Mouse (Mus musculus) layer of hippocampus, adult 9-11 months (tissue): ENCODE results near the gene Plekha6.
A peak's percentile ranks its signal among the peaks of the same experiment; 100 is the strongest.

Experiments
- DNase-seq: peaks from one replicate; pipeline ENCODE4 v3.0.0; 2022

Plekha6 gene

DNA sequence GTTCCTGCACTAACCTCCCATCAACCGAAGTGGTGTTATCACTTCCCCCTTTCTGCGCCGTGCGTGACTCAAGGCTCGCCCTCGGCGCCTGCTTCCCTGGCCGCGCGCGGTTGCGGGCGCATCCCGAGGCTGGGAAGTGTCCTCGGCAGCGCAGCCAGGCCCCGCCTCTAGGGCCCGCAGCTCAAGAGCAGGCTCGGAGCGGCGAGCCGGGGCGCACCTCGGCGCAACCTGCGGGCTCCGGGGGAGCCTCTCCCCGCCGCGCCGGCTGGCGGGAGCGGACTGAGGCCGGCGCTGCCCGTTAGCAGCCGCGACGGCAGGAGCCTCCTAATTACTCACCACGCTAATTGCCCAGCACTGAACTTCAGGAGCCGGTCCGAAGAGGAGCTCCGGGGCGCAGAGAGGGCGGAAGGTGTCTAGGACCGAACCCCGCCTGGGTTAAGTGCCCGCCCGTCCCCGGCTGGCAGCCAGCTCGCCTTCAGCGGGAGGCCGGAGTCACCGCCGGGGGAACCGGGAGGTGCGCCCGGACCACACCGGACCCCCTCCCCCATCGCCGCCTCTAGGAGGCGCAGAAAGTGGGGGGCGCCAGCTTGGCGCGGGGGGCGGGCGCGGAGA is at the start of gene Plekha6:
Plekha6 (plus strand) TSS at position 391 of the 612 bp plus-strand sequence.
- DNase-seq: no peak

DNA sequence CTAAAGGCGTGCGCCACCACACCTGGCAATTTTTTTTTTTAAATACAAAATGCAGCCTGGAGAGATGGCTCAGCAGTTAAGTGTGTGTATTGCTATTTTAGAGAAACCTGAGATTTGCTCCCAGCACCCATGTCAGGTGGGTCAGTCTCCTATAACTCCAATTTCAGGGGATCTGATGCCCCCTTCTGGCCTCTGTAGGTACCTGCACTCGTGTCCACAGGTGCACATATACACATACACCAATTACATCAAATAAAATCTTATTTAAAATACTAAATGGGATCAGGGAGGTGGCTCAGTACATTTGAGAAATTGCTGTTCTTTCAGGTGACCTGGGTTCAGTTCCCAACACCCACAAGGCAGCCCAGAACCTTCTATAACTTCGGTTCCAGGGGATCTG is 47.9 kb upstream of the Plekha6 start:
- no peak for DNase-seq

DNA sequence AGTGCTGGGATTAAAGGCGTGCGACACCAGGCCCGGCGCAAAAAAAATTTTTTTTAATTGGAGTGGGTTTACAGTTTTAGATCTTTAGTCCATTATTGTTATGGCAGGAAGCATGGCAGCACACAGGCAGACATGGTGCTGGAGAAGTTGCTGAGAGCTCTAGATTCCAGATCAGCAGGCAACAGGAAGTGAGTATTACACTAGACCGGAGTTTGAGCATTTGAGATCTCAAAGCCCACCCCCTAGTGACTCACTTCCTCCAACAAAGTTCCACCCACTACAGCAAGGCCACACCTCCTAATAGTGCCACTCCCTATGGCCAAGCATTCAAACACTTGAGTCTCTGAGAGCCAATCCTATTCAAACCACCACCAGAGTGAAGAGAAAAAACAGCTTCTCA is 45.9 kb upstream of the Plekha6 start:
- DNase-seq: no peak

DNA sequence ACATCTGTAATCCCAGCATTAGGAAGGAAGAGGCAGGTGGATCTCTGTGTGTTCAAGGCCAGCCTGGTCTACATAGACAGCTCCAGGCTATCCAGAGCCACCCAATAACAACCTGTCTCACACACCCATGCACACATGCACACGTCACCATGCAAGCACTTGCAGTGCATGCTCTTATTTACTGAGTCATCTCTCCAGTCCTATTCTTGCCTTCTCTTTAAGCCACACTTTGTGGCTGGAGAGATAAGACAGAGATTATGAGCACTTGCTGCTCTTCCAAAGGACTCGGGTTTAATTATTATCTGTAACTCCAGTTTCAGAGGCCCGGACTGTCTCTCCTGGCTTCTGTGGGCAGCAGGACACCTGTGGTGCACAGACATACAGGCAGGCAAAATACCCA is 45.2 kb upstream of the Plekha6 start:
- no peak for DNase-seq

DNA sequence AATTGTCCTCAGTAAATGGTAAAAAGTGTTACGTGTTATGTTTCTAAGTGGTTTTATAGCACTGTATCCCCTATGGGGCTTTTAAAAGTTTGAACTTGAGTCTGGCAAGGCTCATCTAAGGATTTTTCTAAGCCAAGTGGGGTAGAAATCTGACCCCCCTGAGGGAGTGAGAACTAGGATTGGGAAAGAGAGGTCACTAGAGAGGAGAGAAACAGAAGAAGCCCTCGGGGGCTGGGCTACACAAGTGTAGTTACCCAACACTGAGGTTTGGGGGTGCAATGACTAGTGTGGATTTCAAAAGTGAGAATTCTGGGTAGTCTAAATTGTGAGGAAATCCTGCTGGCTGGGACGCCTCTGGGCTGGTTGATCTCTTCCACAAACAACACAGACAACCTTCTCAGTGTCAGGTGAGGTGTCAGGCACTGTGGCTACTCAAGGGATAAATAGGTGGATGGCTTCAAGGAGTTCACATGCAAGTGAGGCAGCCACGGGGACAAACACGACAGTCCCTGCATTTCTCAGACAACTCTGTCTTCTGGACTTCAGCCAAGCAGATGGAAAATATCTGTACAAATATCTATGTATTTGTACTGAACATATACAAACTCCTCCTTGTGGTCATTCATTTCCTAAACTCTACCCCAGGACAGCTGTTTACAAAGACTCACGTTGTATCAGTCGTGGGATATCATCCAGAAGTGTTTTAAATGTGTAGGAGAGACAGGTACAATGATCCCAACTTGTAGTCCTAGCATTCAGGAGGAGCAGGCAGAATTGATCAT is 43.9 kb upstream of the Plekha6 start:
- no peak for DNase-seq

DNA sequence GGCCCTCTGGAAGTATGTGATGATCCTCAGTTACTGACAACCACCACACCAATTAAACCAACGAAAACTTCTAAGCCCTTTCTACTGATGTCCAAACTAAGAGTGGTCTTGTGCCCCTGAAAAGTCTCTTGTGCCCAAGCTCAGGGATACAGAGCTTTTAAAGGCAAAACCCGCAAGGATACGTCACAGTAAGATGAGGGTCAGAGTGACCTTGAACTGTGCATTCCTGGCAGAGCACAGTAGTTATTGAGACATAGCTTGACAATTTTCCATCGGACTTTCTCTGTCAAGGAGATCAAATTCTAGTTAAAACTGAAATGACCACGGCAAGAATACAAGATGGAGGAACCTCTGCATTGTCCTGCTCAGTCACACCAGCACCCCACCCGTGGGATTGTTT is 42.8 kb upstream of the Plekha6 start:
- no peak for DNase-seq

DNA sequence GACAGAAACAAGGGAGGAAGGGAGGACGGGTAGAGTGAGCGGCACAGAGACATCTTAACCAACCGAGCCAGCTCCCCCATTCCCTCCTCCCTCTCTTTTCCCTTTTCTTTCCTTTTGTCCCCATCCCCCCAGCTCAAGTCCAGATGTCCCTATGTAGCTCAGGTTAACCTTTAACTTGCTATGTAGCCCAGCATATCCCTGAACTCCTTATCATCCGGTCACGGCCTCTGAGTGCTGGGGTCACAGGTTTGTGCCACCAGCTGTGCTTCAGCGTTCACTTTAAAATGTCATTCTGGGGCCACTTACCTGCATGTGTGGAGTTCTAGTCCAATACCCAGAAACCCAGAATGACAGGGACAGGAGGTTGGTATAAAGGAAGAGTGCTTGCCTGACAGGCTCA is 39.9 kb upstream of the Plekha6 start:
- no peak for DNase-seq

DNA sequence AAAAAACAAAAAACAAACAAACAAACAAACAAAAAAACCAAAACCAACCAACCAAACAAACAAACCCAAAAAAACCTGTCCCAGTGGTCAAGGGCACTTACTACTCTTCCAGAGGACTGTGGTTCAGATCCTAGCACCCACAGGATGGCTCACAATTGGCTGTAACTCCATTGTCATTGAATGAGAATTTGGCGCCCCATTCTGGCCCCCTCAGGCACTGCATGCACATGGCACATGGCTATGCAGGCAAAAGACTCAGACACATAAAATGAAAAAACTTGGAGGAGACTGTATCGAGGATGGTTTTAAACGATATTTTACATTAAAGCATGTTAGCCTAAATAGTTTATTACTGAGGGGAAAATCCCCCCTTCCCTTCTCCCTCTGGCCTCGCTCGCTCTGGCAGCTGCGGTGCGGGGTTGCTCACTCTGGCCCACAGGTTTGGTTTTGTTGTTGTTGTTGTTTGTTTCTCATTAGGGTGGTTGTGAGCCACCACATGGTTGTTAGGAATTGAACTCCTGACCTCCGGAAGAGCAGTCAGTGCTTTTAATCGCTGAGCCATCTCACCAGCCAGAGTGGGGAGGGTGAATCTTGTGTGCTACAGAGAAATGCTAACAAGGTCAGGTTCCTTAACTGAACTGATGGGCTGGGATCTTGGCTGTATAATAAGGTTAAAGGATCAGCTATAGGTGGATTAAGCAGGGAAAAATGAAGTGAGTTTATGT is 38.2 kb upstream of the Plekha6 start:
- no peak for DNase-seq

DNA sequence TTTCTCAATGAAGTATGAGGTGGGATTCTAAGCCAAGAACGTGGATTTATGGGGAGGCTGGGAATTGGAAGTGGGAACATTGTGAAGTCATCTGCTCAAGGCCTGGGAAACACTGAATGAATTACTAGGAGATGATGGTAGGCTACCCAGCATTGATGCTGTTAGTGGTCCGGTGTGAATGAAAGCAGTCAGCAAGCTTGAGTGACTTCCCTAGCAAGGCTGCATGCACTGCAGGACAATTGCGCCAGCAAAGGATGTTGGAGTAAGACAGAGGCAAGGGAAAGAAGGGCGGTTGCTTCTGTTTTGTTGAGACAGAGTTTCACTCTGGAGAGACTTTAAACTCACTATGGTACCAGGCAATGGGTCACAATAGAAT is 37.7 kb upstream of the Plekha6 start:
- DNase-seq: no peak

DNA sequence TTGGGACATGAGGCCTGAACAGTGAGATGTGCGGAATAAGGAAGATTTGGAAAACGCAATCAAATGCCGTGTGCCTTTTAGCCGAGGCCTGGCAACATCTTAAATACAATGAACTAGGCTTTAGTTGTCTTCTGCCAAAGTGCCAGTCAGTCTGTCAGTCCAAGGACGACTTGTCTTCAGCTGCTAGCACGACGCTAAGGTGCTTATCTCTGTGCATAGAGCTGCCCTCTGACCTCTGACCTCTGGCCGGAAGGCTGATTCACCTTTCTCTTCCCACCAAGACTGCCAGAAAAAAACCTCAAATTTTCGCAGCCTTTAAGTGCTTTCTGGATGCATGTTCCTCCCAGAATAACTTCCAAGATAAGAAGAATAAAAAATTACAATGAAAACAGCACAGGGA is 36.7 kb upstream of the Plekha6 start:
- no peak for DNase-seq

DNA sequence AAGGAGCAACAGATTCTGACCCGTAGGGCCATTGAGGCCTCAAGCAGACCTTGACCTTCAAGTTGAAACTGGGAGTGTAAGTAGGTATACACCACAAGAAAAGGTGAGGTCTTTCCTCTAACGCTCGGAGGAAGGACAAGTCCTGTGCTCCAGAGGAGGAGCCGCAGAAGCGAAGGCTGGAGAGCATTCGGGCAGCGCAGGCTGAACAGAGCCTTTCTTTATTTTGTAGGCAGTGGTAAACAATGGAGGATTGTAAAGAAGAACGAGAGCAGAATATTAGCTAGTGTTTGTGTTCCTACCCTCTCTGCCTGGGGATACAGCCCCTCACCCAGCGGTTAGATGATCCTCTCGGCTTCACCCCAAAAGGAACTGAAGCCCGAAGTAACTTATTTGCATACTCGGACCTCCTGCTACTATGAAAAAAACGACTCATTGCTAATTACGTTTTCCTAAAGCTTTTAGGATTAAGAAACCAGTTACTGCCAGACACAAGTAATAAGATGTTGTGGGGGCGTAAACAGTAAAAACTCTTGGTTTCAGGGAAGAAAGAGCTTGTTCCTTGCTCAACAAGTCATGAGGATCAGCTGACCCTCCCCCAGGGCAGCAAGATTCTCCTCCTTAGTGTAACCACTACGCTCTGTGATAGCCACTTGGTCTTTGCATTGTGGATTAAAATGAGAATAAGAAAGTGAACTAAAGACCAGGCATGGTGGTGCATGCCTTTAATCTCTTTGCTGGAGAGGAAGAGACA is 34.4 kb upstream of the Plekha6 start:
- peak; percentile 39 for DNase-seq

DNA sequence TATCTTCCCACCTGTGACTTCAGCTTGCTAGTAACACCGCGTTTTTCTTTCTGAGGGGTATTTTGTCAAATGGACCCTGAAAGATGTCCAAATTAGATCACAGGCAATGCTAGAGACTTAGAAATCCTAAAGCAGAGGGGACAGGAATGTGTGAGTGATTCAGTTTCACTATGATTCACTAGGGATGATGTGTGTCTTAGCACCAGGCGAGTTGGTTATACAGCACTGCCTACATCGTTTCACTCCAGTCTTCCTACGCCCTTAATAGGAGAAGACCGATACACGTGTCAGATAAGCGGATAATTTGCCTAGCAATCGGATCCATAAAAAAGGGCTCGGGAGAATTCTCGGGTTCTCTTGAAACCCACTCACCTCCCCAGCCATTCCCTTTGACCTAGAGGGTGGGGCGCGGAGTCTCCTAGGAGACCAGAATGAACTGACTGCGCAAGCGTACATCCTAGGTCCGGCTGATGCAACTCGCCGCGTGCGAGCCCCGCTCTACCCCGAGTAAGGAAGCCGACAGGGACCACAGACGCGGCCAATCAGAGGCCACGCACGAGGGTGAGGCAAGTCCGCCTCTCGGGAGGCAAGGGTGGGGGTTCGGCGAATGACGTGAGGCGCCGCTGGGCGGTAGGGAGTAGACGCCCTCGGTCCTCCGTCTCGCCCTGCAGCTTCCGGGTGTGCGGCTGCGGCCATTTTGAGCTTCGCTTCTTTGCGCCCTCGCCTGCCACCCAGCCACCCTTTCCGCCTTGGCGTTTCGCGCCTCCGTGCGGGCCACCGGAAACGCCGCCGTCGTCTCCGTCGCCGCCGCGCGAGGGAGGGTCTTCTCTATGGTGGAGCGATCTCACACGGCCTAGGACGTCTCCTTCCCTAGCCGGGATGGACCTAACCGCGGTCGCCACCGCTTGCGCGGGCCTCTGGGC is 33.1 kb upstream of the Plekha6 start, which contains the start of gene Ppp1r15b:
Ppp1r15b (plus strand) TSS at position 506 of the 923 bp plus-strand sequence.
- peak; percentile 100 for DNase-seq

DNA sequence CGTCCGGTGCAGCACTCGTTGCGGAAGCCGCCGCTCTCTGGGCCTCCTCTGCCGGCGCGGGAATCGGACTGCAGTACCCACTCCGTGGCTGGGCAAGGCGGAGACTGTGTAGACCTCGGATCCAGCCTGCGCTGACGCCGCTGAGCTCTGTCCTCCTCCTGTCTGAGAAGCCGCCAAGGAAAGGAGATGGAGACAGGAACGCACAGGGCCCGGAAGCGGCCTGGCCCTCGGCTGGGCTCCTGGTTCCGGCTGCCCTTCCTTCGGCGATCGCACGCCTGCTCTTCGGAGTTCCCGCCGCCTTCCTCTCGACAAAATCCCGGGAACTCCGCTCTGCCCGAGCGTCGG is 32.5 kb upstream of the Plekha6 start:
- no peak for DNase-seq

DNA sequence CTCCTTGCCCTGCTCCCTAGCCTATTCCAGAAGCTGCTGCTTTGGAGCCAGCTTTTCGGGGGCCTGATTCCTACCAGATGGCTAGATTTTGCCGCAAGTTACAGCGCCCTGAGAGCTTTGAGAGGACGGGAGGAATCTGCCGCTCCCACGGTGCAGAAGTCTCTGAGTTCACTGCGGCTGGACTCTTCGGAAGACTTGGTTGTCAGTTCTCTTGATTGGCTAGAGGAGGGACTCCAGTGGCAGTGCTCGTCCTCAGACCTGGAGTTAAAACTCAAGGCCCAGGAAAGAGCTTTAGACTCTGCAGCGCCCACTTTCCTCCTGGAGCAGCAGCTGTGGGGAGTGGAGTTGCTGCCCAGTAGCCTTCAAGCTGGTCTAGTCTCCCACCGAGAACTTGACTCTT is 32.1 kb upstream of the Plekha6 start:
- no peak for DNase-seq

DNA sequence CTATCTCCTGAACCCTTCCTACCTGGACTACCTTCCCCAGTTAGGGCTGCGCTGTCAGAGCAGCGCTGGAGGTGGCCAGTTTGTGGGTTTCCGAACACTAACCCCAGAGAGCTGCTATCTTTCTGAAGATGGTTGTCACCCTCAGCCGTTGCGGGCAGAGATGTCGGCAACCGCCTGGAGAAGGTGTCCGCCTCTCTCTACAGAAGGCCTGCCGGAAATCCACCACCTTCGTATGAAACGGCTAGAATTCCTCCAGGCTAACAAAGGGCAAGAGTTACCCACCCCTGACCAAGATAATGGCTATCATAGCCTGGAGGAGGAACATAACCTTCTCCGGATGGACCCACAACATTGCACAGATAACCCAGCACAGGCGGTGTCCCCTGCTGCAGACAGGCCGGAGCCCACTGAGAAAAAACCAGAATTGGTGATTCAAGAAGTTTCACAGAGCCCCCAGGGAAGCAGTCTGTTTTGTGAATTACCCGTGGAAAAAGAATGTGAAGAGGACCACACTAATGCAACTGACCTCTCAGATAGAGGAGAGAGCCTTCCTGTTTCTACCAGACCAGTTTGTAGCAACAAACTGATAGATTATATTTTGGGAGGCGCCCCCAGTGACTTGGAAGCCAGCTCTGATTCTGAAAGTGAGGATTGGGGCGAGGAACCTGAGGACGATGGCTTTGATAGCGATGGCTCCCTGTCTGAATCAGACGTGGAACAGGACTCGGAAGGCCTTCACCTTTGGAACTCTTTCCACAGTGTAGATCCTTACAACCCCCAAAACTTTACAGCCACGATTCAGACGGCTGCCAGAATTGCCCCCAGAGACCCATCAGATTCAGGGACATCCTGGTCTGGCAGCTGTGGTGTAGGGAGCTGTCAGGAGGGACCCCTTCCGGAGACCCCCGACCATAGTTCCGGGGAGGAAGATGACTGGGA is 31.4 kb upstream of the Plekha6 start:
- no peak for DNase-seq

DNA sequence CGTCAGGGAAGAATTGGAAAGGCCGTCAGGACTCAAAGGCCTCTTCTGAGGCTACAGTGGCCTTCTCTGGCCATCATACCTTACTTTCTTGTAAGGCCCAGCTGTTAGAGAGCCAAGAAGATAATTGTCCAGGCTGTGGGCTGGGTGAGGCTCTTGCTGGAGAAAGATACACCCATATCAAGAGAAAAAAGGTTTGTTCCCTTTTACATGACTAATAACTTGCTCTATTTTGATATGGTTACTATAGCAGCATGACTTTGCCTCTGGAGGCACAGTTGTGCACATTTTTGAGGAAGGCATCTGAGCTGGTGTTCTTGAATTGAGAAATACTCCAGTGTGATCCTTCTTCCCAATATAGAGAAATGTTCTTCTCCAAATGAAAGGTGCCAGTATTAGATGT is 30.6 kb upstream of the Plekha6 start:
- DNase-seq: no peak

DNA sequence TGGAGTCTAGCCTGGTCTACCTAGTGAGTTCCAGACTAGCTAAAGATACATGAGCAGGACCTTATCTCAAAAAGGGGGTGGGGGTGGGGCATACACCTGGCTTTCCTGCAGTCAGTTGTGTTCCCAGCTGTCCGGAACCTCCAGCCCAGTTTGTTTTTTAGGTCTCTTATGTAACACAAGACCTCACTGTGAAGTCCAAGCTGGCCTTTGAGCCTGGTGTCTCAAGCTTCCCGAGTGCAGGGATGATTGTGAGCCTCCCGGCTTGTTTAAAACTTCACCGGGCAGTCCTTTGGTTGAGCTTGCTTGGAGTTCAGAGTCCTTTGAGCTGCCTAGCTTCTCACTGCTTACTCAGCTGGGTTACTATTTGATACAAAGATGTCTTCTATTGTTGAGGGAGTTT is 29.9 kb upstream of the Plekha6 start:
- no peak for DNase-seq

DNA sequence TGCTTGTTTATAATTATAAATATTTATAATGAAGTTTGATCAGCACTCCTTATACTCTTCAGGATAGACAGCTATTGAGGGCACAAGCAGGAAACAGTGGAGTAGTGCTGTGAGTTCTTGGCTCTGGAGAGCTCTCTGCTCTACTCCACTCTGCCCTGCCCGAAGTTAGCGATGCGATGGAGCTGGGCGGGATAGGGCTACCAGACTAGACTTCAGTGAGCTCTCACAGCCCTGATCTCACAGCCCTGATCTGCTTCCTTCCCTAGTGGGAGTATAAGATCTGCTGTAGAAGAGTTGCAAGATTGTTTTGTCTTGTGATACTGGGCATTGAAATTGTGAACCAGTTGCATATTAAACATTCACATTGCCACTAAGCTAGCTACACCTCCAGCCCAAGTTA is 29.1 kb upstream of the Plekha6 start:
- DNase-seq: no peak

DNA sequence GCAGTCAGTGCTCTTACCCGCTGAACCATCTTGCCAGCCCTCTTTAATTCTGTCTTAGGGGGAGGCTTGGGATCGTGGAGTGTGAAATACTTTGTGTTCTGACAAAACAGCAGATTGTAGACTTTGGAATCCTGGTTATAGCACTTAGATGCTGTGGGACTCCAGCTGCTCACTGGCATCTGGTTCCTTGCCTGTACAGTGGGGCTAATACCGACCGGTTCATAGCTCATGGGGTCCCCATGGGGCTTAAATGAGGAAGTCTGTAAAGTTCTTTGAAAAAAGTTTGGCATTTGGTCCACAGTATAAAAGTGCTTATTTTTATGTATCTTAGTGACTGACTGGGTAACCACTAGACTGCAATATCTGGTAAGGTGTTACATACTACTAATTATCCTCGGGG is 28.2 kb upstream of the Plekha6 start:
- no peak for DNase-seq

DNA sequence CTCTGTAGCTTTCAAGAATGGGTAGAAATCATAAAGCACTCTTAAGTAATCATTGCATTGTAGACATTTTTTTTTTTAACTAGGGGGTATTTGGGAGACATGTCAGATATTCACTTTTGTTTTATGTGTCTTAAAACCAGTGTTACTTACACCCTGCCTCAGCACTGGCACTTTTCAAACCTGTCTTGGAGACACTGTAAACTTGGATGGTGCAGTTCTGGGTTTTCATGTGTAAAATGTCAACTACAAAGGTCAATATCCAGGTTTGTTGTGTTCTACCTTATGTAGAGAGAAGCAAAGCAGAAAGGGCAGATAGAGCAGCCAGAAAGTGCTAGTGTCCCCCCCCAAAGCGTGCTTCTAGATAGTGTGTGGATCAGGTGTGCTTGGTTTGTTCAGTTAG is 25.6 kb upstream of the Plekha6 start:
- no peak for DNase-seq
